Mouse (Mus musculus) heart, postnatal 0 days (tissue): ENCODE results near the gene Cd300lg.

Experiments used
- CTCF ChIP-seq: IDR thresholded peaks from 2 replicates; pipeline ENCODE4 v1.5.1; 2016; ENCODE audit warnings: antibody characterized with exemption, control low read depth, low read depth
- EP300 ChIP-seq: IDR thresholded peaks from 2 replicates; pipeline ENCODE4 v1.6.1; 2016; ENCODE audit warnings: antibody characterized with exemption, low read depth

- TF ChIP-seq CTCF, result no peak
- TF ChIP-seq EP300, result no peak
These were observed 59.9 kb downstream of the Cd300lg start, which contains the start of gene Ppy for GRCm38 (mm10) chr11:102101219-102101618.
